Mouse (Mus musculus) liver, postnatal 0 days (tissue): ENCODE results near the gene Irf2bpl.

Experiments
- CTCF ChIP-seq: sonication (generic); IDR thresholded peaks from 2 replicates; pipeline ENCODE4 v1.5.1; 2016; ENCODE audit warnings: antibody characterized with exemption, low read depth
- EP300 ChIP-seq: IDR thresholded peaks from 2 replicates; pipeline ENCODE4 v1.6.1; 2016; ENCODE audit warnings: antibody characterized with exemption, low read depth, mild to moderate bottlenecking

DNA sequence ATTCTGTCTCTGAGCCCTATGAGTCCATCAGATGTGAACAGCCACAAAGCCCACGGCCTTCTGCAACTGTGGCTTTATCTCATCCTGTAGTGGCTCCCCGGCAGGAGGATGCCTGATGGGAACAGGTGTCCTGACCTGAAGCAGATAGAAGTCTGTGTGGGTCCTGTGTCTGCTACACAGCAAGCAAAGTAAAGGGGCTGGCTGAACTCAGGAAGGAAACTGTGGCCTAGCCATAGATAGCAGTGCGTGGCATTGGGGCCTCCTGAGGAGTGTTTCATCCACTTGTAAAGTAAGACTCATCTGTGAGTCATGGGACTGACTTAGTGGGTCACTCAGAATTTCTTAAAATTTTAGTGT is 50.2 kb downstream of the Irf2bpl start:
- TF ChIP-seq CTCF, result no peak
- peak; percentile 57 for TF ChIP-seq EP300
